Mouse (Mus musculus): ENCODE results near the gene Pdia5. TPM values are rescaled to one million over a fixed set of nuclear protein-coding genes. Genes with fewer than 3 reads are reported as not detected.

Gene Pdia5
- polyA plus RNA-seq, 1 experiment from 2014 or later: 10.4 TPM

DNA sequence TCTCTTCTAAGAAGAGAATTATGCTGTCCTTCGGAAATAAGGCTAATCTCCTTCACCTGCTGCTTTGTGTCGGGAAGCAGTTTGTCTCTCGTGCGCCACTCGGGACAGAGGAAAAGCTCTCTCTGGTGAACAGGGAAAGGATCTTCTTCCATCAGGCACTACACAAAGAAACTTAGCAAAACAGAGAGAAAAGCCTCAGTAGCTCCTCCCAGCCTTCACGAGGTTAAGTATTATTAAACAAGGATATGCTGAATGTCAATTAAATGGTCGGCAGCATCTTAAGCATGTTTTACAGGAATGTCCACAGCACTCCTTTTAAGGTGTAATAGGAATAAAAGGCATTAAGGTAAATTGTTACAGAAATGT, 126.6 kb downstream of the Pdia5 start:
- Histone ChIP-seq H3K4me3 (peak overlapping the region; percentile 80), H3K4me1 (peaks cover 12% of the 10 kb centered on the region), H3K9me3 (replicated peaks) (no peaks in the 10 kb centered on the region), H3K9ac (peak overlapping the region; percentile 86), H3K27ac (peak overlapping the region; percentile 67), H3K4me2 (peak overlapping the region; percentile 77), H3K27me3 (no peaks in the 10 kb centered on the region; the same call in 1 of the 2 replicates), H3K36me3 (ENCODE audit: poor library complexity, severe bottlenecking) (peaks cover 4% of the 10 kb centered on the region)
- no peak for ATAC-seq
- under 1% methylated on average over 7 of the region's 7 CpGs for WGBS

DNA sequence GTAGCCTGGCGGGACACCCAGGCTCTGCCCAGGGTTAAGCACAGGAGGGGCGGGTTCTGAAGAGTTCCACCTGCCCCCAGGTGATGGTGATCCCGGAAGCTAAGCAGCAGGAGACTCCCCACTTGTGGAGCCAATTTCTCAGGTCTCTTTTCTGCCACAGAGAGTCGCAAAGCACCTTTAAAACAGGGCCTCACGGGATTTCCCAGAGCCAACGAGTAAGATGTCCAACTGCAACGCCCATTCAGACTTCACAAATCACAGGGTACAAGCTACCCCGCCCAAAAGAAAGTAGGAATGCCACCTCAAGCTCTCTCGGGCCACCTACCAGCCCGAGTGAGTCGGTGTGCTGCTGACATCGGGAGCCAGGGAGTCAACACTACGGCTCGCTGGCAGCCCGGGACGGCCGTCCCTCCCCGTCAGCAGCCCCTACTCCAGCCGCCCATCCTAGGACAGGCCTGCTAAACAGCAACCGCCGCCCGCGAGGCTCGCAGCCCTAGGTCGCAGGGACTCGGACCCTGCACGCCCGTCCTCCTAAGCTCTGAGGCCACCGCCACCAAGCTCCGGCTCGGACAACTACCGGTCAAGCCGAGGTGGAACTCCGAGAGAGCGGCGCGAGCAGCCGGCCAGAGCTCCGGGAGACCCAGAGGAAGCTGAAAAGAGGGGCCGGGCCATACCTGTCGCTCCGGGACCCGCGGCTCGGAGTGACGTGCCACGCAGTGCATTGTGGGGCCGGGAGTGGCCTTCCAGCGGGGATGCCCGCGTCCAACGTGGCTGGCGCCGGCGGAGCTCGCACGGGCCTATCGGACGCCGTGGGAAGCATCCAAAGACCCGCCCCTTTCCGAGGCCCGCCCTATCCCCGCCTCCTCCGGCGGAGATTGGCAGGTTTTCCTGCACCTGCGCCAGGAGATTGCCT, 127.3 kb downstream of the Pdia5 start, which contains the start of gene Sec22a:
Sec22a (minus strand) TSS at position 769 of the 913 bp plus-strand sequence.
- no peaks in the 10 kb centered on the region; the same call in 1 of the 2 replicates for H3K27me3 ChIP-seq
- H3K27ac ChIP-seq: peak within 1 kb of the TSS; percentile 67
- peak within 1 kb of the TSS; percentile 80 for H3K4me3 ChIP-seq
- no peaks in the 10 kb centered on the region for H3K9me3 ChIP-seq (replicated peaks)
- peak within 1 kb of the TSS; percentile 77 for H3K4me2 ChIP-seq
- H3K9ac ChIP-seq: peak within 1 kb of the TSS; percentile 86
- WGBS: under 1% methylated on average over 66 of the region's 67 CpGs
- ATAC-seq: peak; percentile 100
- H3K36me3 ChIP-seq (ENCODE audit: poor library complexity, severe bottlenecking): peaks cover 4% of the 10 kb centered on the region
- H3K4me1 ChIP-seq: peaks cover 12% of the 10 kb centered on the region

GRCm38 (mm10) chr16:35362221-35362620, 128.5 kb downstream of the Pdia5 start:
- Histone ChIP-seq H3K9me3 (replicated peaks) (no peaks in the 10 kb centered on the region), H3K4me2 (no peak overlapping the region), H3K4me3 (no peak overlapping the region), H3K9ac (no peak overlapping the region), H3K36me3 (ENCODE audit: poor library complexity, severe bottlenecking) (peaks cover 4% of the 10 kb centered on the region), H3K4me1 (peaks cover 12% of the 10 kb centered on the region), H3K27me3 (no peaks in the 10 kb centered on the region; the same call in 1 of the 2 replicates), H3K27ac (no peak overlapping the region)
- 91% methylated on average over 2 of the region's 2 CpGs for WGBS
- no peak for ATAC-seq

DNA sequence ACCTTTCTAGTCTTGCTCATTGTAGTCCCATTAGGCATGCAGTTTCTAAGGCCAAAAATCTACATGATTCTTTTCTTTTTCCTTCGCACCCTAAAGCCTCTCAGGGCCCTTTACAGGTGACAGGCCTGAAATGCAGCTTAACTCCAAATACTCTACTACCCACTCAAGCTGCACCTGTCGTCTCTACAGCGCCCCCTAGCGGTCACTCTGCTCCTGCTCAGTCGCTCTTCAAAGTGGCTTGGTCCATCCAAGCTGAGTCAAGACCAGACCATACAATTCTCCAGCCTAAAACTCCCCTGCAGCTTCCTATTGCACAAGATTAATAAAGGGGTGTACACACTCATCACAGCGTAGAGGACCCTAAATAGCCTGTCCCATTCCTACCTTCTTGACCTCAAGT, 130.1 kb downstream of the Pdia5 start:
- no peaks in the 10 kb centered on the region for H3K9me3 ChIP-seq (replicated peaks)
- peaks cover 9% of the 10 kb centered on the region for H3K36me3 ChIP-seq (ENCODE audit: poor library complexity, severe bottlenecking)
- H3K9ac ChIP-seq: no peak overlapping the region
- no peak overlapping the region for H3K4me2 ChIP-seq
- no peaks in the 10 kb centered on the region; the same call in 1 of the 2 replicates for H3K27me3 ChIP-seq
- no peak for ATAC-seq
- H3K4me1 ChIP-seq: peaks cover 12% of the 10 kb centered on the region
- 28% methylated on average over 6 of the region's 6 CpGs for WGBS
- H3K4me3 ChIP-seq: no peak overlapping the region
- no peak overlapping the region for H3K27ac ChIP-seq

DNA sequence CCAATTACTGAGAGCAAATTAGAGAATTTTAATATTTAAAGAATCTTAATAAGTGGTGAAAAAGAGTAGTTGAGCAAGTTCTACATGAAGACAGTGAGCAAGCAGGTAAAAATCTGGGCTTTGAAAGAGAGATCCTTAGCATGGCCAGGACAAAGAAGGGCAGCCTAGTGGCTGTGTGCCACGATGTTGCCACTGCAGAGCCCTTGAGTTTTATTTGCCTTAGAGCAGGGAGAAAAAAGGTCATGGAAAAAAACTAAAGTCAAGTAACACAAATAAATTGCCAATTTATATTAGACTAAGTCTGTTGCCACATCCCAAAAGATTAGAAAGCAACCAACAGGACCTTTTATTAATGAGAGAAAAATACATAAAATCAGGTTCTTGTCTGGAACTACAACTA, 133.2 kb downstream of the Pdia5 start:
- H3K27me3 ChIP-seq: no peaks in the 10 kb centered on the region
- WGBS: 83% methylated on average over 1 of the region's 1 CpGs
- no peak overlapping the region for H3K27ac ChIP-seq
- peaks cover 5% of the 10 kb centered on the region for H3K4me1 ChIP-seq
- H3K9me3 ChIP-seq (replicated peaks): no peaks in the 10 kb centered on the region
- no peak overlapping the region for H3K4me3 ChIP-seq
- peaks cover 14% of the 10 kb centered on the region for H3K36me3 ChIP-seq (ENCODE audit: poor library complexity, severe bottlenecking)
- no peak overlapping the region for H3K4me2 ChIP-seq
- no peak overlapping the region for H3K9ac ChIP-seq
- no peak for ATAC-seq

Small RNA genes lying within 50 kb of the gene (microRNA-seq; reads per million reads assigned to microRNA genes)
- gene Gm25548: not detected

Other genes with a start within 250 kb of the Pdia5 start
- gene Sec22a, start 127.0 kb downstream of the Pdia5 start, polyA plus RNA-seq (2015; fragmentation: Nextera tagmentation; extraction: Ambion mirVana): 48.0 and 50.3 TPM in 2 replicates
- 40.8 and 41.7 TPM in 2 replicates for gene Sema5b, start 50.3 kb upstream of the Pdia5 start, polyA plus RNA-seq (2015; fragmentation: Nextera tagmentation; extraction: Ambion mirVana)

All from forebrain, embryonic 13.5 days (tissue).